Mouse (Mus musculus) cortical plate, adult 2 months (tissue): ENCODE measurements around the gene Gamt.

ENCODE experiments used
- CTCF ChIP-seq: fragments of 200-500 bp; IDR thresholded peaks from 2 replicates; pipeline ENCODE4 v1.5.1; 2011; ENCODE audit warnings: mild to moderate bottlenecking, control low read depth, low read length; ENCODE audit not compliant: insufficient read depth; ENCODE audit errors: extremely low read depth
- POLR2A ChIP-seq: fragments of 200-500 bp; IDR thresholded peaks from 2 replicates; pipeline ENCODE4 v1.6.1; 2011; ENCODE audit warnings: mild to moderate bottlenecking, low read length, control low read depth; ENCODE audit not compliant: insufficient read depth; ENCODE audit errors: extremely low read depth

DNA sequence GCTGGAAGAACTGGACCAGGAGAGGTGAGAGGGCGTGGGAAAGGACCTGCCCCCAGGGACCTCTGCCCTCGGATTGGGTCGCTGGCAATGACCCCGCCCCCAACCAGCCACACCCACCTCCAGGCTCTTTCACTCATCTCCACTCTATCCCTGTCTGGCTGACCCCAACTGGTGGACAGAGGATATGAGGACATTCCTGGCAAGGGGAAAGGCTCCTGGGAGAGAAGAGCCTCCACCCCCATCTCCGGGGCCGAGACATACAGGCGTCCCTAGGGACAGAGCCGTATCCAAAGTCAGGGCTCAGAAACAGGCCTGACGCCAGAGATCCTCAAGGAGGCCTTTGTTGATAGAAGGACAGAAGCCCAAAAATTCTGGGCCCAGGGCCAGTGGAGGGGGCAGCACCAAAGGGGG, 41.7 kb upstream of the Gamt start:
- TF ChIP-seq POLR2A (no peak), CTCF (no peak)
